Mouse (Mus musculus): ENCODE data around the gene Spryd7.
A peak's percentile ranks its signal among the peaks of the same experiment; 100 is the strongest.
"Not testable (repeated sequence)": the region's sequence is repeated elsewhere in the genome, so short reads cannot be mapped to it uniquely, and the experiment has no call there.

Gene Spryd7

GRCm38 (mm10) chr14:61556289-61557147, at the start of gene Spryd7:
Gene Spryd7, minus strand, starts transcription at chr14:61556886.
- peak; percentile 99 for DNase-seq

GRCm38 (mm10) chr14:61606088-61606487, 49.4 kb upstream of the Spryd7 start:
- DNase-seq: not testable (repeated sequence)

- DNase-seq: peak; percentile 8
Observed at GRCm38 (mm10) chr14:61604081-61604480, 47.4 kb upstream of the Spryd7 start.

- DNase-seq: no peak
Observed at GRCm38 (mm10) chr14:61603069-61603755, 46.5 kb upstream of the Spryd7 start.

GRCm38 (mm10) chr14:61601348-61601747, 44.7 kb upstream of the Spryd7 start:
- no peak for DNase-seq

- DNase-seq: peak; percentile 89
Observed at GRCm38 (mm10) chr14:61599057-61599806, 42.5 kb upstream of the Spryd7 start.

- DNase-seq: no peak
Observed at GRCm38 (mm10) chr14:61597968-61598367, 41.3 kb upstream of the Spryd7 start, which contains the start of gene Trim13. Gene Trim13, plus strand, starts transcription at chr14:61598247.

GRCm38 (mm10) chr14:61596719-61597426, 40.2 kb upstream of the Spryd7 start:
- no peak for DNase-seq

- no peak for DNase-seq
Observed at GRCm38 (mm10) chr14:61589288-61590065, 32.8 kb upstream of the Spryd7 start.

- no peak for DNase-seq
Observed at GRCm38 (mm10) chr14:61575941-61576340, 19.3 kb upstream of the Spryd7 start.

- no peak for DNase-seq
Observed at GRCm38 (mm10) chr14:61575066-61575465, 18.4 kb upstream of the Spryd7 start.

GRCm38 (mm10) chr14:61572131-61572530, 15.4 kb upstream of the Spryd7 start:
- no peak for DNase-seq

- peak; percentile 55 for DNase-seq
Observed at GRCm38 (mm10) chr14:61571366-61571765, 14.7 kb upstream of the Spryd7 start.

GRCm38 (mm10) chr14:61569344-61569743, 12.7 kb upstream of the Spryd7 start:
- DNase-seq: no peak

- not testable (repeated sequence) for DNase-seq
Observed at GRCm38 (mm10) chr14:61566211-61566610, 9.5 kb upstream of the Spryd7 start.

- no peak for DNase-seq
Observed at GRCm38 (mm10) chr14:61559856-61560255, 3.2 kb upstream of the Spryd7 start.

GRCm38 (mm10) chr14:61558901-61559300, 2.2 kb upstream of the Spryd7 start:
- peak; percentile 8 for DNase-seq

GRCm38 (mm10) chr14:61555931-61556288, 776 bp downstream of the Spryd7 start:
- DNase-seq: no peak

- no peak for DNase-seq
Observed at GRCm38 (mm10) chr14:61548614-61549013, 8.1 kb downstream of the Spryd7 start.

- DNase-seq: not testable (repeated sequence)
Observed at GRCm38 (mm10) chr14:61537772-61538171, 18.9 kb downstream of the Spryd7 start.

- DNase-seq: no peak
Observed at GRCm38 (mm10) chr14:61536631-61537264, 19.9 kb downstream of the Spryd7 start.

All from cerebellum, adult 11-12 months (tissue).